Mouse (Mus musculus) 3134 (cell line): ENCODE measurements at regions not wholly inside any gene's neighbourhood (a gene's known extent, or its start where the extent isn't known, plus 50 kb on each side); places are given as distances from the start of the nearest gene placed in this dataset.

Source experiments
- DNase-seq: peaks from one replicate; pipeline ENCODE4 v3.0.0-alpha.2; 2011; ENCODE audit warnings: low spot score; ENCODE audit not compliant: insufficient read length; ENCODE audit errors: extremely low read depth

DNA sequence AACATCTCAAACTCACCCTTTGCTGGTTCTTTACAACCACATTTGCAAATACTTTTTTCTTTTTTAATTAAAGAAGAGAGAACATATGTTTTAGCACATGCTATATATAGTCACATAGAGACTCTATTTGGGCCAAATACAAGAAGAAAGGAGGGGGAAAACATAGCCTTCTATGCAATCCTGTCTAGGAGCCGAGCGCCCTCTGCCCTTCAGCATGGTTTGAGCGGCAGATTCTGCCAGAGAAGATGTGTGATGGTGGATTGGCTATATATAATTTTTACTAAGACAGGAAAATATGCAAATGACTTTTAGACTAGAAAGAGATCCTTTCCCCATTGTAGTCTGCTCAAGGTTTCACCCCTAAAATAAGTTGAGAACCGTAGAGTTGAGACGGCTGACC, 60.0 kb upstream of the Myom1 start:
- no peak for DNase-seq

- DNase-seq, result no peak
Measured at GRCm38 (mm10) chr17:70934258-70934657, 68.2 kb upstream of the Myom1 start.

GRCm38 (mm10) chr17:70933122-70934050, 69.0 kb upstream of the Myom1 start:
- no peak for DNase-seq

GRCm38 (mm10) chr17:70932565-70932964, 69.9 kb upstream of the Myom1 start:
- DNase-seq, result no peak

DNA sequence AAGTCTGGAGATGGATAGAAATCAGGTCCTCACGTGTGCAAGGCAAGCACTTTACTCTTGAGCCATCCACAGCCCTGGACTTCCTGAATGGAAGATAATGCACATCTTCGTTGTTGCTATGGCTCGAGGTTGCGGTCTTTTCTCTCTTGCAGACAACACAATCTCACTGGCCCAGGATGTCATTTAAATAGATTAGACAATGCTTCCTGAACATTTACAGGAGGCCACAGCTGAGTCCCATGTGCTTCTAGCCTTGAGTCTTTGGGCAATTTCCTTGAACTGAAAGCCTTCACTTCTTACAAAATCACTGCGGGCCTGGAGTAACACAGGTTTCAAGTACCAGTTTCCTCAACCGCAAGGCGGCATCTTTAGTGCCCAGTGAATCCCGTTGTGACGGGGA, 71.8 kb upstream of the Myom1 start:
- no peak for DNase-seq

GRCm38 (mm10) chr17:70929582-70929981, 72.9 kb upstream of the Myom1 start:
- no peak for DNase-seq

GRCm38 (mm10) chr17:70924565-70925220, 71.3 kb upstream of the Tgif1 start:
- peak; percentile 73 for DNase-seq

GRCm38 (mm10) chr17:70921681-70922080, 68.3 kb upstream of the Tgif1 start:
- DNase-seq, result no peak

- DNase-seq, result no peak
Measured at GRCm38 (mm10) chr17:70920181-70920580, 66.8 kb upstream of the Tgif1 start.

- DNase-seq, result no peak
Measured at GRCm38 (mm10) chr17:70917183-70917935, 64.0 kb upstream of the Tgif1 start.

DNA sequence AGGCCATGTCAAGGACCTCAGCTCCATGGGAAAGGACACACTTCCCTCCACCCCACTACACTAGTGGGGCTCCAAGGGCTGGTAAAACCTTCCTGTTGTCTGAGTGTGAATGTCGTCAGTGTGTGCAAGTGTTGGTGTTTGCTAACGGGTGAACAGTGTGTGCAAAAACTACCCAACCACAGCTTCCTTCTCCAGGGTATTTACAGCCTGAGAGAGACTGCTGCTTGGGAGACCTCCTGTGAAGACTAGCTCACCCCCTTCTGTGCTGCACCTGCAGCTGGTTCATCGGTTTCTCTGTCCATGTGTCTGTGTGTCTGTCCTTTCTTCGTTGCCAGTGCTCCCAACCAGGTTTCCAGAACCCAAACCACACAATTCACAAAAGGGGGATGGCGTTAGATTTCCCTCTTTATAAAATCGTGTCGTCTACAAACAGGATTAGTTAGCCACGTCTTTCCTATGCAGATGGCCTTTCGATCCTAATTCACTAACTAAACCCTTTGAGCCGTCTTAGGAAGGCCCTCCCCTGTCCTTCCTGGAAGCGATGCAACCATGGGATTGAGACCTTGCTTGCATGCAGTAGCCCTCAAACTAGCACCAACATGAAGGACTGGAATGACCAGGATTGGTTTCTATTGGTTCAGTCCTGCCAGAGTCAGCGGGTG, 62.9 kb upstream of the Tgif1 start:
- no peak for DNase-seq

DNA sequence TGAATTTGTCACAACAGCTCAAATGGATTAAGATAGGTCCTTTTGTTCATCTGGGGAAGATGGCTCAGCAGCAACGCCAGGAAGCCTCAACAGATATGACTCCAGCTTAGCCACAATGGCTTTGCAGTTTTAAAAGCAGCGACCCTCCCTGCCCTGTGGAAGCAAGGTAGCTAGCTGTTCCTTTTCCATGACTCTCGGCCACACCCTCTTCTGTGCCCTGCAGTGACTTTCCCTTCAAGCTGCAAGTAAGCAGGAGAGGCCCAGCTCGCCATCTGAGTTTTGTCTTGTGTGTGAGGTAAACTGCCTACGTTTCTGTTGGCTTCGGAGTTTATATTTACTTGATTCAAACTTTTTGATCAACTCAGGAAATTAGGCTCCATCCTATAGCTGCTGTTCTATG, 62.1 kb upstream of the Tgif1 start:
- no peak for DNase-seq

- no peak for DNase-seq
Measured at GRCm38 (mm10) chr17:70910238-70910637, 56.9 kb upstream of the Tgif1 start.

DNA sequence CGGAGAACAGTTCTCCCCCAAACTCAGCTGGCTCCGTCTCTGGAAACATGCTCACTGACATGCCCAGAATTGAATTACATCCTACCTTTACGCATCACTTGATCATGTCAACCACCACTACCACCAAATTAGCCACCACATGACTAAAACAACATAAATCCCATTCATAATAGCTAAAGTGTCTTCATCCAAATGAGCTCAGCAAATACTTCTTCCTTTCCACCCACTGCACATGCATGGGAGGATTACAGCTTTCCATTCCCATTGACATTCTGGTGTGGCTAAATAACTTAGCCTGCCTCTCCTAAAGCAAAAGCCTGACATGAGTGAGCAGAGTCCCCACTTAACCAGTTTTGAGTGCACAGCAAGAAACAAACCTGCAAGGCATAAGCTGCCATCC, 56.2 kb upstream of the Tgif1 start:
- no peak for DNase-seq

- no peak for DNase-seq
Measured at GRCm38 (mm10) chr17:70908328-70908727, 55.0 kb upstream of the Tgif1 start.
